Mouse (Mus musculus) midbrain, embryonic 14.5 days (tissue): Measurements from ENCODE around the gene Fosl1. TPM values are rescaled to one million over a fixed set of nuclear protein-coding genes. Genes with fewer than 3 reads are reported as not detected.
"Not testable (repeated sequence)": the region's sequence is repeated elsewhere in the genome, so short reads cannot be mapped to it uniquely, and the experiment has no call there.

Experiments
- ATAC-seq: fragments of 200-750 bp; cut with Nextera tagmentation; 2 replicates; pipeline ENCODE4 v1.8.0; 2017; ENCODE audit warnings: moderate number of reproducible peaks, moderate library complexity; ENCODE audit not compliant: low FRiP score, low TSS enrichment
- DNase-seq: peaks from one replicate; pipeline ENCODE4 v3.0.0-alpha.2; 2015
- H3K27ac ChIP-seq: fragments of 300-500 bp; sonication (generic); replicated peaks from 2 replicates; pipeline ENCODE4 v1.5.1; 2014; ENCODE audit warnings: mild to moderate bottlenecking, low read depth, low read length, moderate library complexity
- H3K27me3 ChIP-seq: fragments of 300-500 bp; sonication (generic); 2 replicates; pipeline ENCODE4 v1.6.1; 2014; ENCODE audit warnings: low read length, control low read depth, mixed read lengths; ENCODE audit not compliant: control insufficient read depth, insufficient read depth
- H3K36me3 ChIP-seq: fragments of 300-500 bp; sonication (generic); 2 replicates; pipeline ENCODE4 v1.6.1; 2014; ENCODE audit warnings: low read length, control low read depth; ENCODE audit not compliant: control insufficient read depth, insufficient read depth
- H3K4me1 ChIP-seq: fragments of 300-500 bp; sonication (generic); 2 replicates; pipeline ENCODE4 v1.6.1; 2014; ENCODE audit warnings: mild to moderate bottlenecking, antibody characterized with exemption, low read length, control low read depth; ENCODE audit not compliant: control insufficient read depth, insufficient read depth
- H3K4me2 ChIP-seq: fragments of 300-500 bp; sonication (generic); 2 replicates; pipeline ENCODE4 v1.6.1; 2014; ENCODE audit warnings: mild to moderate bottlenecking, low read length, moderate library complexity
- H3K4me3 ChIP-seq: fragments of 300-500 bp; sonication (generic); replicated peaks from 2 replicates; pipeline ENCODE4 v1.5.1; 2014; ENCODE audit warnings: low read depth, low read length
- H3K9ac ChIP-seq: fragments of 300-500 bp; sonication (generic); replicated peaks from 2 replicates; pipeline ENCODE4 v1.6.1; 2014; ENCODE audit warnings: mild to moderate bottlenecking, low read length, moderate library complexity
- H3K9me3 ChIP-seq: fragments of 300-500 bp; sonication (generic); 2 replicates; pipeline ENCODE4 v1.6.1; 2016; ENCODE audit warnings: low read length, control low read depth, mixed read lengths; ENCODE audit not compliant: control insufficient read depth
- WGBS: fragments of 180-500 bp; shearing (Covaris S2); extraction: QIAGEN DNeasy Blood & Tissue Kit; methylation state at CpG from one replicate; pipeline ENCODE4 v1.1.7; 2014; 5-methylcytosine and 5-hydroxymethylcytosine counted together
- polyA plus RNA-seq: library from polyadenylated mRNA; unstranded; fragments of >200 nt; fragmentation: Nextera tagmentation; extraction: Ambion mirVana; gene quantifications from 2 replicates; pipeline ENCODE4 v1.2.1, GENCODE M21; 2014

Fosl1 gene
- polyA plus RNA-seq, 1 experiment from 2014 or later, result not detected

DNA sequence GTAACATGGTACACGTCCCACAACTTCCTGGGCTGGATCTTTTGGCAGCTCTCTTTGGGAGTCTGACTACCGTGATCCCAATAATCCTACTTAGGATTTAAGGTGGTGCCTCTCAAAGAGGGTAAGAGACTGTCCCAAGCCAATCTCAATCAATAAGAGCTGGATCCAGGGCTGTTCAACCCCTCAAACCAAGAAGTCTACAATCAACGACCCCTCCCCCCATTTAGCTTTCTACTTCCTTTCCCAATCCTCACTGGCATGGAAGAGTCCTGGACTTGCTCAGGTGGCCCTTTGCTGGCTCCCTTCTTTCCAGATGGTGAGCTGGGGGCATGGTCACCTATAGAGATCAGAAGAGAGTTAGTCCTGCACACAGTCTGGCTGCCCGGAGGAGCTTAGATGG lies 39.4 kb downstream of the Fosl1 start:
- no peak overlapping the region; the same call in 1 of the 2 replicates for H3K4me3 ChIP-seq
- peaks cover 20% of the 10 kb centered on the region for H3K4me1 ChIP-seq
- H3K9me3 ChIP-seq, result no peaks in the 10 kb centered on the region
- no peaks in the 10 kb centered on the region for H3K27me3 ChIP-seq
- no peak for ATAC-seq
- H3K4me2 ChIP-seq, result peak overlapping the region; percentile 78
- no peak for DNase-seq
- no peak overlapping the region for H3K9ac ChIP-seq
- peaks cover 46% of the 10 kb centered on the region for H3K36me3 ChIP-seq
- WGBS, result 84% methylated on average over 4 of the region's 4 CpGs
- H3K27ac ChIP-seq, result no peak overlapping the region

DNA sequence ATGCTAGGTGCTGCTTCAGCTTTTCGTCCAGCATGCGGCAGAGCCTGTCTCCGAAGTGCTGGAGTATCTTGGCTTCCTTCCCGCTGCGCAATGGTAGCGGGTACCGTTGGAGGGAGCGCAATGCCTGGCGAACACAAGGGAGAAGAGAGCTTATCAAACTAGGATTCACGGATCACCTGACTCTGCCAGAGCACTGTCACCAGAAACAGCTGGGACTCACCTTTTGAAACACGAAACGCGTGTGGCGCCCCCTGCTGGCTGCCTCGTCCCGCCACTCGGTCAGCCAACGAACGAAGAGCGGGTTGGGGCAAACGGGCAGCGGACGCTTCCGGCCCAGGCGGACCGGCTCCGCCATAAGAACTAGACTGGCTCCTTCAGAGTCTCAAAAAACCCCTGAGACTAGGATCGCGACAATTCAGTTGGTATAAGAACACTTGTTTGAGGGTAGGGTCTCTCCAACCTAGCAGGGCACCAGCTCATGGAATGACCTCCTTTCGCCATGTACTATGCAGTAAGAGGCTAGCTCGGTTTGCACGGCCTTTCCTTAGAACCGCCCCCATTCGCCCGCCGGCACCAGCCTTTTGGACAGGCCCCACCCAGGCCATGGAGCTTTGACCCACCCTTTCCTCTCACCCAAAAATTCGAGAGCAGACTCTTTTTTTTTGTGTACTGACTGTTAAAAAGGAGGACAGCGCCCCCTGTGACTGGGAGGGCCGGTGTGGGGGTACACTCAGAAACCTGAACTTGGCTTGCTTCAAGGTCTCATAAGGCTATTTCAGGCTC lies 40.6 kb downstream of the Fosl1 start, which contains the start of gene Mus81:
TSS of gene Mus81 (minus strand) at position 635 of the 783 bp plus-strand sequence.
- WGBS, result under 1% methylated on average over 39 of the region's 39 CpGs
- no peaks in the 10 kb centered on the region for H3K9me3 ChIP-seq
- peaks cover 25% of the 10 kb centered on the region for H3K4me1 ChIP-seq

DNA sequence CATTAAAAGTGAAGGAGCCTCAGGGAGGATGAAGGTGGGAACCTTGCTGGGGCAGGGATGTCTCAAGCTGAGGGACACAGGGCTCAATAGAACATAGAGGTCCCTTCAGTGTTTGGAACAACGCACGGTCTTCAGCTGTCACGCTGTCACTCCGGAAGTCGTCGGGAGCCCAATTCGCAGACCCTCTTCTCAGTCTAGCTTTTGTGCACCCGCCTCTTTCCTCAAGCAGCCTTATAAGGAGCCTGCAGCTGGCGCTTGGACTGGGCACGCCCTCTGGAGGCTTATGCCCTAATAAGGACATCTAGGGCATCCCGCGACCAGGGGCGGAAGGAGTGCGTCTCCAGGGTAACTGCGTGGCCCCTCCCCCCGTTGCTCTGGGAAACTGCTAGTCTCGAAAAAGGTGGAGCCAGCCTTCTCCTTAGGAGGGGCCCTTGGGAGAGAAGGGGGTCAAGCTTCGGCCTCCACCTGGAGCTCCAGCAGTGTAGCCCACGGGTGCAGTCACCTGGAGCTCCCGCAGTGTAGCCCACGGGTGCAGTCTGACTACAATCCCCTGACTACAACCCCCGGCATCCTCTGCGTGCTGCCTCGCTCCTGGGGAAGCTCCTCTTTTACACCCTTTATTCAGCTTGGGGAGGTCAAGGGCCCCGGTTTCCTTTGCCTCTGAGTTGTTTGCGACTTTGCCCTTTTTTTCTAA lies 41.7 kb downstream of the Fosl1 start:
- peak overlapping the region; percentile 52 for H3K4me3 ChIP-seq
- H3K27me3 ChIP-seq, result no peaks in the 10 kb centered on the region
- peak overlapping the region; percentile 91 for H3K27ac ChIP-seq
- H3K4me1 ChIP-seq, result peaks cover 25% of the 10 kb centered on the region
- no peaks in the 10 kb centered on the region for H3K9me3 ChIP-seq
- peak overlapping the region; percentile 78 for H3K4me2 ChIP-seq
- ATAC-seq (peak; percentile 72), DNase-seq (peak; percentile 95)
- peak overlapping the region; percentile 47 for H3K9ac ChIP-seq
- peaks cover 41% of the 10 kb centered on the region for H3K36me3 ChIP-seq
- under 1% methylated on average over 26 of the region's 26 CpGs for WGBS

More for the DNA sequence above, 40.6 kb downstream of the Fosl1 start, which contains the start of gene Mus81:
- H3K36me3 ChIP-seq, result peaks cover 41% of the 10 kb centered on the region
- peak within 1 kb of the TSS; percentile 52 for H3K4me3 ChIP-seq
- peak within 1 kb of the TSS; percentile 78 for H3K4me2 ChIP-seq
- no peaks in the 10 kb centered on the region for H3K27me3 ChIP-seq
- peak; percentile 57 for ATAC-seq
- H3K27ac ChIP-seq, result peak within 1 kb of the TSS; percentile 91
- DNase-seq, result peak; percentile 95
- H3K9ac ChIP-seq, result peak within 1 kb of the TSS; percentile 47

DNA sequence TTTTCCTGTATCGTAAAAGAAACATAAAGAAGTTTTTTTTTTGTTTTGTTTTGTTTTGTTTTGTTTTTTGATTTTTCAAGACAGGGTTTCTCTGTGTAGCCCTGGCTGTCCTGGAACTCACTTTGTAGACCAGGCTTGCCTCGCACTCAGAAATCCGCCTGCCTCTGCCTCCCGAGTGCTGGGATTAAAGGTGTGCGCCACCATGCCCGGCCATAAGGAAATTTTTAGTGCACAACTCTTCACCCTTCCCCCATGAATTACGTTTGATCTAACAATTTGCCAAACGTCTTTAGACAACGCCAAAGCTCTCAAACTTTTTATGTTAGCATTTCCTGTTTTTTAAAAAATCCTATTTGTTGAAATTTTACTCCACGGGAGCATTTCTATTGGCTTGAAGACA lies 42.4 kb downstream of the Fosl1 start:
- Histone ChIP-seq H3K36me3 (peaks cover 41% of the 10 kb centered on the region), H3K4me1 (peaks cover 25% of the 10 kb centered on the region), H3K27ac (peak overlapping the region; percentile 99; the same call in 1 of the 2 replicates), H3K4me3 (peak overlapping the region; percentile 96; the same call in 1 of the 2 replicates), H3K4me2 (peak overlapping the region; percentile 78)
- DNase-seq, H3K27me3 ChIP-seq, H3K9me3 ChIP-seq, H3K9ac ChIP-seq, ATAC-seq: not testable (repeated sequence)
- WGBS, result 52% methylated on average over 10 of the region's 10 CpGs

DNA sequence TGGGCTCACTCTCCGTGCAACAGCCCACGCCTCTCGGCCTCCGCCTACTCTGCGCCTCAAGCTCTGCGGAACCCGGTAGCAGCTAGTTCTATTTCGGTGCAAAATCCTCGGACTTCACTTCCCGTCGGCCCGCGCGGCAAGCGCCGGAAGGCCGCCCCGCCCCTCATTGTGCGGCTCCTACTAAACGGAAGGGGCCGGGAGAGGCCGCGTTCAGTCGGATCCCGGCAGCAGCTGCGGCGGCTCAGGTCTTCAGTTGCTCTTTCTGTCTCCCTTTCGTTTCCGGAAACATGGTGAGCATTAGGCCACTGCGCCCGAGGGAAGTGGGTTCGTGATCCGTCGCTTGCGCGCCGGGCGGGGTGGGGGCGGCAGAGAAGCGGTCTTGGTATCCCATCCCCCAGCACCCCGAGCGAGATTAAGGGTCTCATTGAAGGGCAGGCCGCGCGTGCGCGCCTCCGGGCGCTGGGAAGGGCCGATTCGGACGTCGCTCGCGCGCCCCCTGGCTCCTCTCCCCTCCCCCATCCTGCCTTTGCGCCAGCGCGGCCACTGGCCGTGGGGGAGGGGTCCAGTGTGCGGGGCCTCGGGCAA lies 43.1 kb downstream of the Fosl1 start, which contains the start of gene Cfl1:
TSS of gene Cfl1 (plus strand) at position 143 of the 585 bp plus-strand sequence.
- H3K36me3 ChIP-seq, result peaks cover 41% of the 10 kb centered on the region
- H3K4me2 ChIP-seq, result peak within 1 kb of the TSS; percentile 78
- H3K27me3 ChIP-seq, result no peaks in the 10 kb centered on the region
- peaks cover 25% of the 10 kb centered on the region for H3K4me1 ChIP-seq
- no peaks in the 10 kb centered on the region for H3K9me3 ChIP-seq
- peak within 1 kb of the TSS; percentile 99 for H3K27ac ChIP-seq
- peak within 1 kb of the TSS; percentile 90 for H3K9ac ChIP-seq
- WGBS, result under 1% methylated on average over 62 of the region's 62 CpGs
- DNase-seq (peak; percentile 98), ATAC-seq (peak; percentile 73)
- H3K4me3 ChIP-seq, result peak within 1 kb of the TSS; percentile 96

DNA sequence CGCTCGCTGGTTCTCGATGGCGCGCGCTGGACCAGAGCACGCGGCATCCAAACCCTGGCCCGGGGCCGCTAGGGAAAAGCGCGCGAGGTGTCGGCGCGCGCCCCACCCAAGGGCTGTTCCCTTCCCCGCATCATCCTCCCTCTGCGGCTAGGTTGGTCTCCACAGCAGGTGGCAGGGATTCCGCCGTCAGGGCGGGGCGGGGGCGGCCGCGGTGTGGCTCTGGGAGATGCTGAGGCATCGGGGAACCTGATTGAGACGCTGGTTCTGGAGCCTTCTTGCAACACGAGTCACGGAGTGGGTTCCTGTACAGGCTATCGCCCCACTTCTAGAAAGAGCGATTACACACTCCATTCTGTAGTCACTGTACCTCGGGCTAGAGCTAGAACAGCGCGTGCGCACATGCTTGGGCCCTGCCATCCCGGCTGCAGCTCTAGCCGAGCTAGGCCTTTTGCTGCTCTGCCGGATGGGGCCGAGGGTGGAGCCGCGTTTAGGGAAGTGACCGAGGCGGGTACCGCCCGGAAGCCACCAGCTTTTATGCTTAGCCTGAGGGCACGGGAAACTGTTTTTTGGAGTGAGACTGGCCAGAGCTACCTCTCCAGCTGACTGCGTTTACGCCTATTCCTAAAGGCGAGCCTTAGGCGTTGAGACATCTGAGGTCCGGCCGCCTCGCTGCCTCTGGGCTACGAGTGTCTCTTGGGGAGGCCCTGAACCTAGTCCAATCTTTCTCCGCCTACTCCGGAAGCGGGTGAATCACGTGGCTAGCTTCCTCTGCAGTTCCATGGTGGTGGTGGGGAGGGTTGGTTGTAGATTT lies 43.8 kb downstream of the Fosl1 start:
- ATAC-seq, result peak; percentile 9; the same call in 1 of the 2 replicates
- H3K4me2 ChIP-seq, result peak overlapping the region; percentile 78
- under 1% methylated on average over 59 of the region's 59 CpGs for WGBS

DNA sequence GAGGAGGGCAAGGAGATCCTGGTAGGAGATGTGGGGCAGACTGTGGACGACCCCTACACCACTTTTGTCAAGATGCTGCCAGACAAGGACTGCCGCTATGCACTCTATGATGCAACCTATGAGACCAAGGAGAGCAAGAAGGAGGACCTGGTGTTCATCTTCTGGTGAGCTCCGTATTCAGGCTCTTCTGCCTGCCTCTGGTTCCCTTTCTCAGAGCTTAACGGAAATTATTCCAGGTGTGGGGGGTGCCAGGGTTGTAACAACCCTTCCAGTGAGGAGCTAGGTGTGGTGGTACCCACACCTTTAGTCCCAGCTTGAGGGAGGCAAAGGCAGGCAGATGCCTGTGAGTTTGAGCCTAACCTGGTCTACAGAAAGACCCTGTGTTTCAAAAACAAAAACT lies 45.3 kb downstream of the Fosl1 start:
- Histone ChIP-seq H3K27me3 (no peaks in the 10 kb centered on the region), H3K27ac (no peak overlapping the region), H3K9ac (no peak overlapping the region), H3K4me2 (no peak overlapping the region), H3K9me3 (no peaks in the 10 kb centered on the region), H3K36me3 (peaks cover 52% of the 10 kb centered on the region), H3K4me3 (no peak overlapping the region), H3K4me1 (peaks cover 16% of the 10 kb centered on the region)
- 91% methylated on average over 4 of the region's 4 CpGs for WGBS
- DNase-seq (no peak), ATAC-seq (no peak)

More for the DNA sequence above, 43.8 kb downstream of the Fosl1 start:
- DNase-seq, result peak; percentile 83
- Histone ChIP-seq H3K9ac (peak overlapping the region; percentile 90), H3K27ac (peak overlapping the region; percentile 99), H3K4me3 (peak overlapping the region; percentile 96), H3K9me3 (no peaks in the 10 kb centered on the region), H3K4me1 (peaks cover 25% of the 10 kb centered on the region), H3K27me3 (no peaks in the 10 kb centered on the region), H3K36me3 (peaks cover 41% of the 10 kb centered on the region)

DNA sequence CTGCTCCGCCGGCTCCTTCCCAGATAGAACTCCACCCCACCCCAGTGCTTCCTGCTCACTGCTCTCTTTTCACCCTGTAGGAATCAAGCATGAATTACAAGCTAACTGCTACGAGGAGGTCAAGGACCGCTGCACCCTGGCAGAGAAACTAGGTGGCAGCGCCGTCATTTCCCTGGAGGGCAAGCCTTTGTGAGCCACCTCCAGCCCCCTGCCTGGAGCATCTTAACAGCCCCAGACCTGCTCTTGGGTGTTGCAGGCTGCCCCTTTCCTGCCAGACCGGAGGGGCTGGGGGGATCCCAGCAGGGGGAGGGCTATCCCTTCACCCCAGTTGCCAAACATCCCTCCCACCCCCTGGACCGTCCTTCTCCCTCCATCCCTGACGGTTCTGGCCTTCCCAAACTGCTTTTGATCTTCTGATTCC lies 46.0 kb downstream of the Fosl1 start:
- not testable (repeated sequence) for ATAC-seq, H3K4me3 ChIP-seq, H3K9ac ChIP-seq, DNase-seq, H3K9me3 ChIP-seq, H3K27me3 ChIP-seq, H3K27ac ChIP-seq
- Histone ChIP-seq H3K36me3 (peaks cover 59% of the 10 kb centered on the region), H3K4me1 (peaks cover 16% of the 10 kb centered on the region), H3K4me2 (0 out of 2 replicates have a peak overlapping the region, but pooled peaks have one; percentile 9)
- 59% methylated on average over 9 of the region's 9 CpGs for WGBS
